Mouse (Mus musculus): ENCODE data around the gene Ovca2. TPM values are rescaled to one million over a fixed set of nuclear protein-coding genes. Genes with fewer than 3 reads are reported as not detected.

The Ovca2 gene
- polyA plus RNA-seq, 1 experiment: 48.9 TPM

GRCm38 (mm10) chr11:75164051-75164450 is 14.6 kb downstream of the Ovca2 start:
- DNase-seq: no peak
- 98% methylated on average over 2 of the region's 2 CpGs for WGBS
- Histone ChIP-seq H3K36me3 (ENCODE audit: control insufficient read depth, insufficient read depth, low read length) (peaks cover 7% of the 10 kb centered on the region; the same call in 1 of the 2 replicates), H3K27ac (ENCODE audit: control insufficient read depth, insufficient read depth, low read length) (no peak overlapping the region), H3K4me1 (replicated peaks; ENCODE audit: control insufficient read depth, insufficient read depth, low read length) (peaks cover 32% of the 10 kb centered on the region), H3K4me3 (ENCODE audit: control insufficient read depth, insufficient read depth, low read length) (no peak overlapping the region), H3K27me3 (ENCODE audit: control insufficient read depth, insufficient read depth, low read length) (peaks cover 32% of the 10 kb centered on the region)
- TF ChIP-seq POLR2A (IDR thresholded peaks at IDR 0.05; ENCODE audit: control insufficient read depth, extremely low read depth, insufficient read depth, low read length, poor library complexity): no peak
- no peak for TF ChIP-seq CTCF (IDR thresholded peaks at IDR 0.05; ENCODE audit: borderline replicate concordance, control insufficient read depth, extremely low read depth, insufficient read depth, low read length, poor library complexity)

- Histone ChIP-seq H3K4me1 (replicated peaks; ENCODE audit: control insufficient read depth, insufficient read depth, low read length) (peaks cover 26% of the 10 kb centered on the region), H3K27ac (ENCODE audit: control insufficient read depth, insufficient read depth, low read length) (no peak overlapping the region), H3K27me3 (ENCODE audit: control insufficient read depth, insufficient read depth, low read length) (peaks cover 26% of the 10 kb centered on the region), H3K4me3 (ENCODE audit: control insufficient read depth, insufficient read depth, low read length) (no peak overlapping the region), H3K36me3 (ENCODE audit: control insufficient read depth, insufficient read depth, low read length) (peaks cover 7% of the 10 kb centered on the region; the same call in 1 of the 2 replicates)
- 93% methylated on average over 6 of the region's 6 CpGs for WGBS
- no peak for DNase-seq
- no peak for TF ChIP-seq CTCF (IDR thresholded peaks at IDR 0.05; ENCODE audit: borderline replicate concordance, control insufficient read depth, extremely low read depth, insufficient read depth, low read length, poor library complexity)
- TF ChIP-seq POLR2A (IDR thresholded peaks at IDR 0.05; ENCODE audit: control insufficient read depth, extremely low read depth, insufficient read depth, low read length, poor library complexity): no peak
Measured at GRCm38 (mm10) chr11:75163379-75163778, 15.3 kb downstream of the Ovca2 start.

- Histone ChIP-seq H3K4me1 (replicated peaks; ENCODE audit: control insufficient read depth, insufficient read depth, low read length) (peaks cover 22% of the 10 kb centered on the region), H3K4me3 (ENCODE audit: control insufficient read depth, insufficient read depth, low read length) (no peak overlapping the region), H3K27me3 (ENCODE audit: control insufficient read depth, insufficient read depth, low read length) (peaks cover 20% of the 10 kb centered on the region), H3K27ac (ENCODE audit: control insufficient read depth, insufficient read depth, low read length) (no peak overlapping the region), H3K36me3 (ENCODE audit: control insufficient read depth, insufficient read depth, low read length) (peaks cover 7% of the 10 kb centered on the region; the same call in 1 of the 2 replicates)
- DNase-seq: no peak
- WGBS: 87% methylated on average over 12 of the region's 12 CpGs
- TF ChIP-seq POLR2A (IDR thresholded peaks at IDR 0.05; ENCODE audit: control insufficient read depth, extremely low read depth, insufficient read depth, low read length, poor library complexity) (no peak), CTCF (IDR thresholded peaks at IDR 0.05; ENCODE audit: borderline replicate concordance, control insufficient read depth, extremely low read depth, insufficient read depth, low read length, poor library complexity) (no peak)
Measured at GRCm38 (mm10) chr11:75162591-75163080, 16.0 kb downstream of the Ovca2 start.

GRCm38 (mm10) chr11:75161417-75162008 is 17.1 kb downstream of the Ovca2 start:
- Histone ChIP-seq H3K4me1 (replicated peaks; ENCODE audit: control insufficient read depth, insufficient read depth, low read length) (peaks cover 10% of the 10 kb centered on the region), H3K36me3 (ENCODE audit: control insufficient read depth, insufficient read depth, low read length) (peaks cover 7% of the 10 kb centered on the region; the same call in 1 of the 2 replicates), H3K27ac (ENCODE audit: control insufficient read depth, insufficient read depth, low read length) (no peak overlapping the region), H3K4me3 (ENCODE audit: control insufficient read depth, insufficient read depth, low read length) (no peak overlapping the region), H3K27me3 (ENCODE audit: control insufficient read depth, insufficient read depth, low read length) (peaks cover 9% of the 10 kb centered on the region; the same call in 1 of the 2 replicates)
- WGBS: 90% methylated on average over 4 of the region's 4 CpGs
- TF ChIP-seq CTCF (IDR thresholded peaks at IDR 0.05; ENCODE audit: borderline replicate concordance, control insufficient read depth, extremely low read depth, insufficient read depth, low read length, poor library complexity) (no peak), POLR2A (IDR thresholded peaks at IDR 0.05; ENCODE audit: control insufficient read depth, extremely low read depth, insufficient read depth, low read length, poor library complexity) (no peak)
- no peak for DNase-seq

GRCm38 (mm10) chr11:75160954-75161353 is 17.7 kb downstream of the Ovca2 start:
- 90% methylated on average over 7 of the region's 7 CpGs for WGBS
- no peak overlapping the region for H3K4me3 ChIP-seq (ENCODE audit: control insufficient read depth, insufficient read depth, low read length)
- no peak for TF ChIP-seq POLR2A (IDR thresholded peaks at IDR 0.05; ENCODE audit: control insufficient read depth, extremely low read depth, insufficient read depth, low read length, poor library complexity)
- no peak overlapping the region for H3K27ac ChIP-seq (ENCODE audit: control insufficient read depth, insufficient read depth, low read length)
- H3K36me3 ChIP-seq (ENCODE audit: control insufficient read depth, insufficient read depth, low read length): peaks cover 7% of the 10 kb centered on the region; the same call in 1 of the 2 replicates
- peaks cover 6% of the 10 kb centered on the region for H3K4me1 ChIP-seq (replicated peaks; ENCODE audit: control insufficient read depth, insufficient read depth, low read length)
- DNase-seq: no peak
- H3K27me3 ChIP-seq (ENCODE audit: control insufficient read depth, insufficient read depth, low read length): peaks cover 3% of the 10 kb centered on the region; the same call in 1 of the 2 replicates

GRCm38 (mm10) chr11:75159564-75159963 is 19.1 kb downstream of the Ovca2 start:
- no peak for TF ChIP-seq POLR2A (IDR thresholded peaks at IDR 0.05; ENCODE audit: control insufficient read depth, extremely low read depth, insufficient read depth, low read length, poor library complexity)
- peak; percentile 32; the same call in 1 of the 2 replicates for TF ChIP-seq CTCF (IDR thresholded peaks at IDR 0.05; ENCODE audit: borderline replicate concordance, control insufficient read depth, extremely low read depth, insufficient read depth, low read length, poor library complexity)
- H3K36me3 ChIP-seq (ENCODE audit: control insufficient read depth, insufficient read depth, low read length): peaks cover 7% of the 10 kb centered on the region; the same call in 1 of the 2 replicates
- no peak overlapping the region for H3K4me3 ChIP-seq (ENCODE audit: control insufficient read depth, insufficient read depth, low read length)
- no peak overlapping the region for H3K27ac ChIP-seq (ENCODE audit: control insufficient read depth, insufficient read depth, low read length)
- 81% methylated on average over 2 of the region's 2 CpGs for WGBS
- H3K27me3 ChIP-seq (ENCODE audit: control insufficient read depth, insufficient read depth, low read length): no peaks in the 10 kb centered on the region
- DNase-seq: peak; percentile 47
- H3K4me1 ChIP-seq (replicated peaks; ENCODE audit: control insufficient read depth, insufficient read depth, low read length): no peaks in the 10 kb centered on the region

Data from thymus, adult 2 months (tissue).